Mouse (Mus musculus) heart, adult 11 months (tissue): Measurements from ENCODE around the gene Degs2.
A peak's percentile ranks its signal among the peaks of the same experiment; 100 is the strongest.

Experiments used
- DNase-seq: peaks from one replicate; pipeline ENCODE4 v3.0.0; 2022

Gene Degs2

GRCm38 (mm10) chr12:108699576-108699975 is 2.5 kb downstream of the Degs2 start:
- DNase-seq = no peak

DNA sequence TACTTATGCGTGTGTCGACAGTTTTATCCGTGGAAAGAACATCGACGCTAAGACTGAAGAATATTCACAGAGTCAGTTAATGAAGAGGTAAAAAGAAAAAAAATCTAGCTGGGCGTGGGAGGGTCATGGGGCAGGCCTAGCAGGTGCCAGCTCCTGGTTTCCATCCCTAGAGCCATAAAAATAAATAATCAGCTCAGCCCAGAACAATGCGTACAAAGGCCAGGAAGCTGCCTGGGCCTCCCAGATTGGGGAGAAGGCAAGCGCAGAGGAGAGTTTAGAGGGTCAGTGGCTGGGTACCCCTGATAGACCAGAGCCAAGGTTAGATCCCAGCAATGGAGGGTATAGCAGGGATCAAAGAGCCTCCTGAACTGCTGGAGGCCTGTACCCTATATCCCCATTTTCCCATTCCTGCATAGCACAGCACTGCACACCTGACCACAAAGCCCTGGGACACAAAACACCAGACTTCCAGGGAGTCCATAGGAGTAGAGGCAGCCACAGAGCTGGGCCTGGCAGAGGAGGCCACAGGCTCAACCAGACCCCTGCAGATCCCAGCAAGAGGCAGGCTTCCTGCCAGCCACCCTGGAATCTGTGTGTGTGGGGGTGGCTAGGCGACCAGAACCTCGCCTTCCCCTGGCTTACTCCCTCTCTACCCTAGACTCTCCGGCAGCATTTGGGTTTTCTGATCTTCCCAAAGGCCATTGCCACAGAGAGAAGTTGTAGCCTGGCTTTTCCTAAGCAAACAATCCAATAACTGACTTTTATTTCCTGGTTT is 3.2 kb downstream of the Degs2 start:
- DNase-seq = peak; percentile 95

DNA sequence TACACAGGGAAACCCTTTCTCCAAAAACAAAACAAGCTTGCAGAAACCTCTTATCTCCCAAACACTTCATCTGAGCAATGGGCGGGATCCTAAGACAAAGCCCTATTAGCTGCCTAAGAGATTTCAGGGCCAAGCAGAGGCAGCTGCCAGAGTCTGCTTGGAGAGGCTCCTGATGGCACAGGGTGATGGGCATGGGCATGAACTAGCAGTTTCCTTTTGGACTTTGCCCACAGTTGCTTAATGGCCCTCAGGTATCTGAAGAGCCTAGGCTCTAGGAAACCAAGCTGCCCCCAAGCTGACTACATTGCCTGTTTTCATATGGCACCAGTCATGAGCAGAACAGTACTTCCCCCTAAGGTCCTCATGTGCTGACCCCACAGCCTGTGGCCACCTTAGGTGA is 7.9 kb downstream of the Degs2 start:
- no peak for DNase-seq

DNA sequence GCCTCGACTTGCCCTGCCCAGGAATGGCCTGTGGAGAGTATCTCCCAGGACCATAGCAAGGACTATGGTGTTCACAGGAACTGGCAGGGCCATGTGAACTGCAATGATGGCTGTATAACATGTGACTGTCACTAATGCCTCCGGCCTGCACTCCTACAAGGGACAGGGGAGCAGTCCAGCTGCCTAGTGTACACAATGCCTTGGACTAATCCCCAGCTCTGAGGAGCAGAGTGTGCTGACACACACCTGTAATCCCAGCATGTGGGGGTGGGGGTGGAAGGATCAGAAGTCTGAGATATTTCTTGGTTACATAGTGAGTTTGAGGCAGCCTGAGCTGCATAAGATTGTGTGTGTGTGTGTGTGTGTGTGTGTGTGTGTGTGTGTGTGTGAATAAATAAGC is 8.5 kb downstream of the Degs2 start:
- DNase-seq = no peak

DNA sequence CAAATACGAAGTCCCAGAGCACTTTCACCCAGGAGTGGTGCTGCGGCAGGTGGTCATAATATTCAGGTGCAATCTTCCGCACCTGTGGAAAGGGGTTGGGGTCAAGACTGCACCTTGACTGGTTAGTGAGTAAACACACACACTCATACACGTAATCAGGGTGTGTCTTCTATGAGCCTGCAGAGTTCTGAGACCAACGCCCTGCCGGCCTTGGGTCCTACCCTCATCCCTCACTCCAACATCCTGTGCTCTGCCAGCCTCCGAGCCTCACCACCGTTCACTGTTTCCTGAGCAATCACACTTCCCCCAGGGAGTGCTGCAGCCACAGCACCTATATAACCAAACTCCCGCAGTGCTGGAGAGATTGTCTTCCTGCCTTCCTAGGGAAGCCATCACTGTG is 11.6 kb downstream of the Degs2 start:
- no peak for DNase-seq

- DNase-seq = no peak
Observed at GRCm38 (mm10) chr12:108689167-108689566, 12.9 kb downstream of the Degs2 start.

DNA sequence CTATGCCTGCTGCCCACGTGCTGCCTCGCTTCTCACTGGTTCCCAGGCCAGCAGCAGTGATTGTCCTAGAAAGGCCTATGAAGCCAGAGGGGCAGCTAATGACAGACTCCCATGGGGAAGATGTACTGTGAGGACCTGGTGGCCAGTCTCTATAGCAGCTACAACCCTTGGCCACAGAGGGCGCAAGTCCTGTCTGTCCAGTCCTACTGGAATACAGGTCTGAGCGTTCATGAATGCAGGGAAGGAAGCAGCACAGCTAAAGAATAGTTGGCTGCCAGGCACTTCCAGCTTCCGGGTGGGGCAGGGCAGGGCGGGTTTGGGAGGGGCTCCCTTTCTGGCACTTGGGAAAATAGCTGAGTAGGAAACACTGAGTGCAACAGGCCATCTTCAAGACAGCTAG is 15.2 kb downstream of the Degs2 start:
- peak; percentile 92 for DNase-seq

DNA sequence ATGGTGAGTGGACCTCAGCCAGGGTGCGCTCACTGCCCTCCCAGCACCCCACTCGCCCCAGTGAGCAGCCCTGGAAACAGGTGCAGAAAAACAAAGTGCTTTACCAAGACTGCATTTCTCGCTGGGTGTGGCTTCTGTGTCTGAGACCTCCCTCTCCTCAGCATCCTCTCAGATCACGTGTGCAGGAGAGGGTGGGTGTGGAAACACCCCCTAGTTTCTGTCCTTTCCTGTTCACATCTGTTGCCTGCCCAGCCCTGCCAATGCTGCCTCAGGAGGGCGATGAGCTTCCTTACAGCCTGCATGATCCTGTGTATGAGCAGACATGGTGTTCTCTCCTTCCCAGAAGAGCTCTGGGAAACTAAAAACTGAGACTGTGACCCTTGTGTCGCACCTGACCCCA is 15.7 kb downstream of the Degs2 start:
- DNase-seq = peak; percentile 95

DNA sequence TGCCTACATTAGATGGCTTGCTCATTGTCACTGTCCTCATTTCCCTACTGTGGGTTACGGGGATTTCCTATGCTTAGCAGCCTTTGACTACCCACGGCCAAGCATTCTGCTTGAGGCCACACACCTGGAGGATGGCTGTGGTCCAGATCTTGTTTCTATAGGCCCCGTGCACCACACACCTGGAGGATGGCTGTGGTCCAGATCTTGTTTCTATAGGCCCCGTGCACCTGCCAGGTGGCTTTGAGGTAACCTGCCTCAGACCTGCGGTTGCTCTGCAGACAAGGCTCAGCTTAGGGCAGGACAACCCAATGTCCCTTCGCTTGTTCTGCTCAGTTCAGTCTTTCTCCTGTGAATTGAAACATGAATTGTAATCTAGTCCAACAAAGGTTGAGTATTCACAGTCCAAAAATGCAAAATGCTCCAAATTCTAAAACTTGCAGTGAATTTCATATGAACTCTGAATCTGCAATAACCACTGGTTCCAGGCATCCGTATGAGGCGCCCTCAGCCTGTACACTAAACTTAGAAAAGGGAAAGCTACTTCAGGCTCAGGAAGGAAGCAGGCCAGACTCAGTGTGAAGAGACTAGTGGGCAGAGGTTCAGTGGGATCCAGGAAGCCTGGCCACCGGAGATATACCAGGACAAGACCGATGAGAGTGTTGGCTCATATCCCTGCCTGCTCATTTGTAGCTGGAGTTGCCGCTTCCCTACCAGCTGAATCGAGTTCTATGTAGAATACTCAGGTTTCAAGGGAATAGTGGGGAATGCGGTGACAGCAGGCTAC is 19.7 kb downstream of the Degs2 start:
- peak; percentile 94 for DNase-seq

DNA sequence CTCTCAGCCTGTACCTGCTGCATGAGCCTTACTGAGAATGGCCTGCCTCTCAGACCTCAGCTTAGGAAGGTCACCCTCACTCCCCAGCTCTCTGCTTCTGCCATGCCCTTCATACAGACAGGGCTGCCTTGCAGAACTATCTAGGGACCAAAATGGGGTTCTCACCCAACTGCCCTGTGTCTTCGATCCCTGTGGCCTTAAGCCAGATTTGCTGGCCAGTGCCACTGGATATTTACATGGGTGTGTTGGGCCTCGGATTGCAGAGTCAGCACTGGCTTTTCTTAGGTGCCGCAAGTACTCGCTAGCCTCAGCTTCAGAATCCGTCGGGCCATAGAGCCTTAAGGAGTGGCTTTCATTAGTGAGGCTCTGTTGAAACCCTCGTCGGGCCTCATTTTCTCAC is 21.3 kb downstream of the Degs2 start:
- DNase-seq = no peak

GRCm38 (mm10) chr12:108678366-108678765 is 23.7 kb downstream of the Degs2 start:
- no peak for DNase-seq

GRCm38 (mm10) chr12:108677116-108677515 is 25.0 kb downstream of the Degs2 start:
- DNase-seq = no peak

DNA sequence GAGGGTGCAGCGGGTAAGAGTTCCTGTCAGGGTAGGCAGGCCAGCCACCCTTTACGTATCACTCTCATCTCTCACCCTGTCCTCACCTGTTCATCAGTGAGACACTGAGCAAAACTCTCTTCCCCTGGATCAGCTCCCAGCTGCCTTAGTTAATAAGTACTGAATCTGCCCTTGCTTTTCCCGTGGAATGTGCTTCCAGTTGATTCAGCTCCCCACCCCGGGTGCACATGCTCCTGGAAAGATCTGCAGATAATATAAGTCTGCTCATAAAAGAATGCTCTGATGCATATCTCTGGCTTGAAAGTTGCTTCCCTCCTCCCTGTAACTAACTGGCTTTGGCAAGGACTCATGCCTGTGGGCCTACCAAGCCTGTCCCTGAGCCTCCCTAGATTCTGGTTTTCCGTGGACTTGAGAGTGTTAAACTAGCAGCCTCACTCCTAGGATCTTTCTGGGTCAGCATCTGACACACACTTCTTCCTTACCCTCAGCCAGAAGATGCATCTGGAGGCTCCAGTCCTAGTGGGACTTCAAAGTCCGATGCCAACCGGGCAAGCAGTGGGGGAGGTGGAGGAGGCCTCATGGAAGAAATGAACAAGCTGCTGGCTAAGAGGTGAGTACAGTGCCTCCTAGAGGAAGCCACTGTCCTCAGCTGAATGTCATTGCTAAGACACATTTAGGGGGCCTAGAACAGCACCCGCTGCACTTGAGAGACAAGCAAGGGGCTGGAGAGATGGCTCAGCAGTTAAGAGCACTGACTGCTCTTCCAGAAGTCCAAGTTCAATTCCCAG is 26.3 kb downstream of the Degs2 start:
- DNase-seq = no peak

GRCm38 (mm10) chr12:108674916-108675315 is 27.2 kb downstream of the Degs2 start:
- DNase-seq = no peak

DNA sequence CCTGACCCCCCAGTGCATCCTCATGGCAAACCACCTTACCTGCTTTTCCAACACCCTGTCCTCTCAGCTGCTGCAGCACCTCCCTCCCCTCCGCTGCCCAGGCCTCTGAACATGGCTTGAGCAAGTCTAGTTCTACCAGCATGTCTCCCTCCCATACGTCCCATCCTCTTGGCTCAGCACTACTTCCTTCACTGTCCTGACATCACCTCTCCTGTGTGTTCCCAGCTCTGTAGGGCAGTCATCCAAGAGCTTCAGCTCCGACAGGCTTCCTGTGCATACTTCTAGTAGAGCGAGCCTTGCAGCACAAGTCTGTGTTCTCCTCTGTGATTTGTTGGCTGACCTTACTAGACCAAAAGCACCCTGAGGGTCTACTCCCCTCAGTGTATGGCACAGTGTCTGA is 27.6 kb downstream of the Degs2 start:
- DNase-seq = peak; percentile 98

- no peak for DNase-seq
Observed at GRCm38 (mm10) chr12:108673546-108673945, 28.6 kb downstream of the Degs2 start.

DNA sequence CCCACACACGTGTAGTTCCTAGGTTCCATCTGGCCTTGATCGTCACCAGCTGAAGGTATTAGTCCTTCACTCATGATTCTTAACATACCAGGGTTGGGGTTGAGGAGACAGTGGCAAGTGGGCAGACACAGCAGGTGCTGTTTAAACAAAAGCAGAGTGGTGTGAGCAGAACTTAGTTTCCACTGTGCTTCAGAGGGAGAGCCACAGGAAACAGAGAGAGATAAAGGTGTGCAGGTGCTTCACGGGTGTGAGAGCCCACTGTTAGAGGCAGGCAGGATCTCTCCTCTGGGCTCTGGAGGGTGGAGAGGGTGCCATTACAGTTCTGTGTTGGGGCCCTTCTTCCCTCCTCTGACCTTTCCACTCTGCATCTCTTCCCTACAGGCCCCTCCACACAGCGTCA is 29.2 kb downstream of the Degs2 start:
- no peak for DNase-seq

GRCm38 (mm10) chr12:108671541-108671940 is 30.6 kb downstream of the Degs2 start:
- DNase-seq = no peak

- DNase-seq = peak; percentile 90
Observed at GRCm38 (mm10) chr12:108668606-108669235, 33.4 kb downstream of the Degs2 start.

DNA sequence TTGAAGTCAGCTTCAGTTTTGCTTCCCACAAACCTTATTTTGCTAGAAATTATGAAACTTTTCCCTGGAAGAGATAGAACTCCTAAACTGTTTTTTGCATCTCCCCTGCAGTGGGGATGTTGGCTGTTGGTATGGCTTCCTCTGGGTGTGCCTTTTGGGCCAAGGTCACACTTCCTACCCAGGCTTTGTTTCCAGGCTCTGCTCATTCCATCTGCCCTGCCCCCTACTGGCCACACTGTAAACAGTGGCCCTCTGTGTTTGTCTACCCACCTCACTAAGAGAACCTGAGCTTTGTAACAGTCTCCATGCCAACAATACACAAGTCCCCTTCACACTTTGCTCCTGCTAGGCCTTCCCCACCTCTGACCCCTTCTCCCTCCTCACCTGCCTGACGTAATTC is 44.8 kb downstream of the Degs2 start:
- peak; percentile 96 for DNase-seq

- DNase-seq = no peak
Observed at GRCm38 (mm10) chr12:108653358-108654335, 48.5 kb downstream of the Degs2 start.
